Mouse (Mus musculus) thymus, postnatal 14 days (tissue): ENCODE data around the gene Rbfox1.

ENCODE experiments used
- DNase-seq: peaks from one replicate; pipeline ENCODE4 v3.0.0; 2021

The Rbfox1 gene

DNA sequence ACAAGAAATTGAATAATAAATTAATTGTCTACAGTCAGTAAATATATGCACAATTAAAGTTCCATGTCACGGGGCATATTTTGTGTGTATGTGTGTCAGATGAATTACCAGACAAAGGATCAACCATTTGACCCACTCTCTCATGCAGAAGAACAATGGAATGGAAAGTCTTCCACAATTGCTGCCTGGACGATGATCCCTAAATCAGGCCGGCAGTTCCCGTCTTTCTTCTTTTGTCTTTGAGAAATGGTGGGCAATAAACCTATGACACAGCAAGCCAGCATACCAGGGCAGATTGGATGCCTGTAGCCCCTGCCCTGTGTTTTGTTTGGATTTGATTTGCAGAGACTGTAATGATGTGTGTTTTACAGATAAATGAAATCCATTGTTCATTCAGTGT is 362.4 kb downstream of the Rbfox1 start:
- no peak for DNase-seq

DNA sequence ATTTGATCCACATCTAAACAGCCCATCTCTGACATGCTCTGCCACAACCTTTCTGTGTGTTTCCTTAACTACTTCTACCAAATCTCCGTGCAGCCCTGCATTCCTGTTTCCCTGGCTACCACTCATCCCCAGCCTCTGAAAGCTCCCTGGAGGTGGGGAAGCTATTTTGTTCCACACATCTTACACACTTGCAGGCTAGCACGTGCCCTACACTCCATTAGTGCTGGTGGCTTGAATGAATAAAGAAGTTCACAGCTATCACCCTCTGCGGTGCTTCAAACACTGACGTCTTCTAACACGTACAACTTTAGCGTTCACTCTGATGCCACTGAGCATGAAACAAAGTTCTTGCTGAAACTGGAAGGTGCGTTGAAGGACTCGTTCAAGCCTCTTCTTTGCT is 379.4 kb downstream of the Rbfox1 start:
- DNase-seq = no peak

DNA sequence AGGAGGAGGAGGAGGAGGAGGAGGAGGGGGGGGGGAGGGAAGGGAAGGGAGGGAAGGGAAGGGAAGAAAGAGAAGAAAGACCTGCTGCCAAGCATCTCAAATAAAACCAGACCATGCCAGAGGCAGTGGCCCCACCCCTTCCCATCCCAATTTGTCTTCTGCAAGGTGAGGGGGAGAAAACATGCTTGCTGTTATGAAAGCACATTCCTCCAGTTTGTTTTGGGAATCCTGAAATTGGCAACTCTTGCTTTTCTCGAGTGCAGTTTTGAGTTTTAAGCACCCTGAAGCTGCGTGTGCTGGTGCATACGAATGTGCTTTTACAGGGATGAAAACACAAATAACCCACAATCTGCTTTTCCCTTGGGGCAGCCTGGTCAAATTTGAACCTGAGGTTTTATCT is 380.5 kb downstream of the Rbfox1 start:
- no peak for DNase-seq

DNA sequence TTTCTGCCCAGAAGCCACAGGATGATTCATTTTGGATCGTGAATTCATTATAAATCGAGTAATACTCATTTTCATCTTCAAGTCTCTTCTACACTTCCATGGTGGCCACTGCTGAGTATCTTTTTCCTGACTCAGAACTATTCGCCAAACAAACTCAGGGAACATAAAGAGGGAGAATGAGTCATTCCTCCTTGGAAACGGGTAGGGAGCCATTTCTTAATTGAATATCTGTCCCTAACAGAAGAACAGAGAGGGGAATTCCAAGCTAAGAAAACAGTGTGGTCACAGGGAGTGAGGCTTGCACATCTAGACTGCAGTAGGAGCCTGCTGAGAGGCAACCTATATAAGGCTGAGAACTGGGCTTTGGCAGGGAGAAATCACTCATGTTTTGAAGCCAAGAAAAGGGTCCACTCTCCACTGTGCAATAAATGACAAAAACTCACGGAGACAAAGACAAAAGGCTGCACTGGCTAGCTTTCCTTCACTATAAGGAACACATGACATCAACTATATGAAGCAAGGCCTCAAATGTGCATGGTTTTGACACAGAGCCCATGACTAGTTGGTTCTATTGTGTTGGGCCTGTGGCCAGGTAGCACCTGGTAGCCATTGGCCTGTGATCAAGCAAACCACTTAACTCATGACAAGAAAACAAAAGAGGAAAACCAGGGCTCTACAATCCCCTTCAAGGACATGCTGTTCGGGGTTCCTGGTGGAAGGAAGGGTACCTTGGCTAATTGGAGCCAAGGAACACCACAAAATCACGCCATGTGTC is 386.6 kb downstream of the Rbfox1 start:
- no peak for DNase-seq

DNA sequence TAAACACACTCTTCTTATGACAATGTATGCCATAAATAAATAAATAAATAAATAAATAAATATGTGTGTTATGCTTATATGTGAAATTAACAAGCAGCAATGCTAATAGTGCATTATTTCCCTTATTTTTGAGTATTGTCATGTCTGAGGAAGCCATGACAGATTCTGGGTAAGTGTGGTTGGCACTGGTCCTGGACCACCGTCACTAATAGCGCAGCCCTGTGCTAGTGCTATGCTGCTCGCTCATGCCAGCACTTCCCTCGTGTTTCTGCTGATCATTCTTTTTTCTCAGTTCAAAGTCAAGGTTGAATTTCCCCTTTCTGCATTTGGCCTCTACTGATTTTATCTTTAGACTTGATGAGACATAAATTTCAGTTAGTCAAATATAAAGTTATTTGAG is 398.3 kb downstream of the Rbfox1 start:
- DNase-seq = no peak

DNA sequence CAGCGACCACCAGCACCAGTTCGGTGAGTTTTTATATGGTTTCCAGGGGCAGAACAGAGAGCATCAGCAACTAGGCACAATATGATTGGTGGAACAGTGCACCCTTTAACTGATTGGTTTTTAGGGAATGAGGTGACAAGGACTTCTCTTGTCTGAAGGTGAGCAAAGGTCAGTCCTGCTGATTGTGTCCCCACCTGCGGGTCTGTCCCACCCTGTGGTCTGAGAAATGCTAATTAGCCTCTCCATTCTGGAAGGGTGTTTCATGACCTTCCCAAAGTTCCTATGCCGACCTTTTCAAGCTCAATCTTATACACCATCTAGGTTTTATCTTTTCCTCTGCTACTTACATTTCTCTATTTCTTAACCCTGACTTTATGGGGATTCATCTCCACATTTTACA is 399.2 kb downstream of the Rbfox1 start:
- no peak for DNase-seq

DNA sequence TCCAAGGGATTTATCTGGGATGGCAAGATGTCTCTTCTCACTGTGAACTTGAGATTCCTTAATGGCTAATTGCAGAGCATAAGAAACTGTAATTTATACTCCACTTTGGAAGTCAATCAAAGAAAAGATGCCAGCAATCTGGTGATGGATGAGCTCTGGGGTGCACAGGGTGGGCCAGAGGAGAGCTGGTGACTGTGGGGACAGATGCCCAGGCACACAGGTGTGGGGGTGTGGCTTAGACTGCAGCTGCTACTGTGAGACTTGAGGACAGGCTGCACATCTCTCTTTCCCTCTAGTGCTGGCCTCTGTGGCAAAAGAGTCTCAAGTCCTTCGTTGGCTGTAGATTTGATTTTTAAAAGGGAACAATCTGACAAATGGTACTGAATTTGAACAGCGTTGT is 402.5 kb downstream of the Rbfox1 start:
- no peak for DNase-seq

DNA sequence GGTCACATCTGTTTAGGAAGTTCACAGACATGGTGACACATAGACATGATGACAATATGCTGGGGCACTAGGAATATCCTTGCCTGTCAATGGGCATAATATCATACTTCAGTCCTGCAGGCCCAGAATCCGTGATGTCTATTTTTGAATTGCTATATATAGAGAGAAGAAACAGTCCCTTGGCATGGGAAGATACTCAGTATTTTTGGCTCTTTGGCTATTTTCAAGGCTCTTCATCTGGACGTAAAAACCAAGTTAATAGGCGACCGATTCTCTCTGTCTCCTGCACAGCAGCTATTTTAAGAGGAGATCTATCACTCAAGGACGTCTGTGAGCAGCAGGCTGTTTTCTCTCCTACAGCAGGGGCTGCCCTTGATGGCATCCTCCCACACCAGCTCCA is 415.0 kb downstream of the Rbfox1 start:
- DNase-seq = no peak

DNA sequence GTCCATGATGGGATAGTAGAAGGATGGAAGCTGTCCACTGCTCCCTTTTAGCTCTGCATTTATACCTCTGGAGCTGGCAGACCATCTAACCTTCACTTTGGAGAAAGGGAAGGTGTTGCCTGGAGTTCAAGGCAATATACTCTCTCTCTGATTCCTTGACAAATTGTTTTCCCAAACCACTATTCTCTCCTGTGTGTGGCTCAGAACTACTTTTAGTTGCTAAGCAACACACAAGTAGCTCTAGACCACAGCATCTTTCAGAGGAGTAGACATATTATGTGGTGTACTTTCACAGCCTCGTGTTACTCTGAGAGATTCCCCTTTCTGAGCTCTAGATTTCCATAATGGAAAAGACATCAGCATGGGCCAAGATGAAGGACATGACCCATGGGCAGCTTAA is 417.9 kb downstream of the Rbfox1 start:
- DNase-seq = no peak

DNA sequence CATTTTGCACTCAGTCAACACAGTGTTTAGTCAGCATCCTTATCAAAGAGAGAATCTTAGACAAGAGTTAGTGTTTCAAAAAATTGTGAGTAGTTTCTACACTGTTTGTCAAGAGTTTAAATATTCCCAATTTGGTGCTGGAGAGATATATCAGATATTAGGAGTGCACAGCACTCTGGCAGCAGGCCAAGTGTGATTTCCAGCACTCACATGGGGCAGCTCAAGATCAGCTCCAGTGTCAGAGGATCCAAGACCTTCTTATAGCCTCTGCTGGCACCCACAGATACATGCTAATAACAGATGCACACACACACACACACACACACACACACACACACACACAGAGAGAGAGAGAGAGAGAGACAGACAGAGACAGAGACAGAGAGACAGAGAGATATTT is 424.8 kb downstream of the Rbfox1 start:
- DNase-seq = no peak

DNA sequence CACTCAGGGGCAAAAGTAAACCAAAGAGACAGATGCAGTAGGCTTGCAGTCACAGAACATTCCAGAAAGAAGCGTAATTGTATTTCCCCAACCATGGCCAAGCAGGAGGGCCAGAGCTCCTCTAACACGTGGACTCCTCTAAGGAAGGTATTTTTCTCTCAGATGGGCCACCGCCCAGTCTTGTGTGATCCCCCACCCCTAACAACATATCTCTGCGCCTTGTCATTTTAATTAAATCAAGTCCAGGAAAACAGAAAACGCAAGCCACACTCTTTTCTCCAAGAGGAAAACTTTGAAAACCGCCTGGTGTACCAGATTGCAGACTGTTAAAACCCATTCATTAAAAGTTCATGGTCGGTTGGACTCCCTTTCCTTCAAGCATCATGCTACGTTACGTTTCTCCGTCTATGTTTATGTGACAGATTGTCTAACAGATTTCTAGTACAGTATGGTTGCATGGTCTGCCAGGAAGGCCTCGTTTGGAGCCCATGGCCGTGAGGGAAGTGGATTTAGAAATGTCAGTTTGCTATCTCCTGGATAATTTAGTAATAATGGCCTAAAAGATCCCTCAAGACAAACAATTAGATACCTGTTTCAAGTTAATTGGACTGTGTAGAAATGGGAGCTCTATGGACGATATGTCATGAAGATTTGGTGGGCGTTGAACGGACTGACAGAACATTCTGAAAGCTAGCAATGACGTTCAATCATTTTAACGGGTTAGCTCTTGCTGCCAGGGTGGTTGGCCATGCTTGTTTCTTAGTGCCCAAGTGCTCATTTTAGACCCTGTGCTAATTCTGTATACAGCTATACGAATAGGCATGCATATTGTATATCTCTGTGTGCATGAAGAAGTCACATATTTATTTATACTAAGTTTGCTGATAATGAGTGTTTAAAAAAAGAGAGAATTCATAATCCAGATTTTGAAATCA is 425.9 kb downstream of the Rbfox1 start:
- no peak for DNase-seq

DNA sequence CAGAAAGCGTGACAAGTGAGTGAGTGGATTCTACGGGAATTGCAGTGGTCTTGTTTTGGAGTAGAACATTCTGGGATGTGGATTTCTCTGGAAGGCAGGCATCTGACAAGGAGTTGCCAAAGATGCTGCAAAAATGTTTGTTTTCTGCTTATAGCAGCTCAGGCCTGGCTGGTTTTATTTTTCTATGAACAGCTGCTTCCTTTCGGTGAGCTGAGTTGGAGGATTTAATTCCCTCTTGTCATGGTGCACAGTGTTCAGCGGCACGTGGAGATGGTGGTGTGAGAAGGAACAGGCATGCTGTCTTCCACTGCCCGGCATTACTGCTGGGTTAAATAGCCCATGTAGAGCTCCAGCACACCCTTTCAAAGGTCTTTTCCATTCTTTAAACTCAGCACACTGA is 428.5 kb downstream of the Rbfox1 start:
- DNase-seq = no peak

DNA sequence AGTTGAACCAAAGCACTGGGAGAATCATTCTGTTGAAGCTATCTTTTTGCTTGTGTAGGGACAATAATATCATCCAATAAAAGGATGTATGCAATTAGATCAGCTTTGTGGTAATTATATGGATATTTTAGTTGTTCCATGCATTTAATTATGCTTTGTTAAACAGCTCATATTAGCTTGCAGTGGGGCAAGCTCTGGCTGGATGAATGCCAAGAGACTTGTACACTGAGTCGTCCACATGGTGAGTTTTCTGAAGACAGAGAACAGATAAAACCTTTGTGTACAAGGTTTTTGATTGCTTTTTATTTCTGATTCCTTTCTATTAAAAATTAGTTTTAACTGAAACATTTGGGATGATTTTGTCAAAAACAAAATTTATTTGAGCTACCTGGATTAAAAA is 439.7 kb downstream of the Rbfox1 start:
- no peak for DNase-seq

DNA sequence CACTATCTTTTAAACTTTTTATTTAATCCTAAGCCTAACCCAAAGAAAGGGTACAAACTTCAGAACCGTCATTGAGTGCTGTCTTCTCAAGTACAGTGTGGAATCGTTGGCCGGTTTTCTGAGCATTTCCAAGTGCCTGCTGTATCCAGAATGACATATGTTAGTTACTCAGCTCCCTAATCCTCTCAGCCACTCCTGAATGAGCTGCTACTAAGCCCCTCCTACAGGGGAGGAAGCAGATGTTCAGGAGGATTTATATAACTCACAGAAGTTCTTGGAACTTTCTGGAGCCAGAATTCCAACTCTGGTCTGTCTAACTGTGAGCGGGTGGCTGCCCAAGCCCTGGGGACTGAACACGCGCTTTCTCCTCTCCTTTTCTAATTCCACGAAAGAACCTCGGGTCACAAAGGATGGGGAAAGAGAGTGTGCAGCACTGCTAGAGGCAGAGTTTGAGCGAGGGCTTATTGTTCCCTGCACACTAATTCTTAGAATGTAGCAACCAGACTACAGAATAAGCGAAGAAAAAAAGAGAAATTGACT is 446.3 kb downstream of the Rbfox1 start:
- DNase-seq = no peak

DNA sequence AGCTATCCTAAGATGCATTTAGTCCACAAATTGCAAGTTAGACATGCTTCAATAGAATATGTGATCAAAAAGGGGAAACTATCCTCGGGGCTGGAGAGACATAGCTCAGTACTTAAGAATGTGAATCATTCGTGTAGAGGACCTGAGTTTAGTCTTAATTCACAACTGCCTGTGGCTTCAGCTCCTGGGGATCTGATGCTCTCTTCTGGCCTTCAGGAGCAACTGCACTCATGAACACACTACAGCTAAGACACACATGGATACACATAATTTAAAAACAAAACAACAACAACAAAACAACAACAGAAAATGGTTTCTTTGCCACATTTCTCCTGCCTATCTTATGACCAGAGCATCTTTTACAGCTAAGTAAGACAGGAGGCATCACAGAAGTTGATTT is 448.1 kb downstream of the Rbfox1 start:
- no peak for DNase-seq

DNA sequence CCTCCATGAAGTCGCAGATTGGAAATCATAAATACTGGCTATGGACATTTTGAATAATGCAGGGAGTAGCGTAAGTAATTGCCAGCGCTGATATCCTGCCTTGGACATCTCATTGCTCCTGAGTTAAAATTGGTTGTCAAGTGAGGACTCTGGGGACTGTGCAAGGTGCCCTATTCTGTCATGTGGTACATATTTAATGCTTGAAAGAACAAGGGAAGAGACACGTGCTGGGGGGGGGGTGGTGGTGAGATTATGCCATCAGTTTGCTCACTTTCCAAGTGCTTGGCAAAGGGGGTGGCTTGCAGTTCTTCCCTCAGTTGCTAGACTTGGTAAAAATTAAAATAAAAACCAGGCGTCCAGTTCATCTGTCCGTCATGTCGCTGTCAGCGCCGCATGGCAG is 462.9 kb downstream of the Rbfox1 start:
- DNase-seq = no peak

DNA sequence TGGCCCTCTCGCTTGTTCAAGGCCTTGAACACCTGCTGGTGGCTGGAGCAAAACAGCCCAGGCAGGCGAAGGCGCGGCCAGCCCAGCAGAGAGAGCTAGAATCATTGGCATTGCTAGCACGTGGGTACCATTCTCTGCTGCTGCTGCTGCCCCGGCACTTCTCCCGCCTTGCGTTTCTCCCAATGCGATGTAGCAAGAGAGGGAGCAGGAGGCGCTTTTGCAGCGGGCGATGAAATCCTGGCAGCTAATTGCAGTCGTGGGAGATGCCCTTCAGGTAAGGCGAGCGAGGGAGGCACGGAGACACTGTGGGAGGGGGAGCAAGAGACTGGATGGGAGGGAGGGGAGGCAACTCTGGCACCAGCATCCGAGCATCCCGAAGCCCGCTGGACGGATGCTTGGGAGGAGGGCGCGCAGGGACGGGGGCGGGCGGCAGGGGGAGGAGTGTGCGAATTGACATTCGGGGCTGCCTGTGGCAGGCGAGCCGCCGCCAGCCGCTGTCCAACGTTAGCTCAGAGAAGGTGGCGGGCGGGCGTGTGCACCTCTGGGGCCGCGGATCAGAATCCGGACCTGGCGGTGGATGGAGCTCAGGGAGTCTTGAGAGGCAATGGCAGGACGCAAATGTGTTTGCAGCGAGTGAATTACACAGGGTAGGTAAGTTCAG is 463.6 kb downstream of the Rbfox1 start:
- no peak for DNase-seq

DNA sequence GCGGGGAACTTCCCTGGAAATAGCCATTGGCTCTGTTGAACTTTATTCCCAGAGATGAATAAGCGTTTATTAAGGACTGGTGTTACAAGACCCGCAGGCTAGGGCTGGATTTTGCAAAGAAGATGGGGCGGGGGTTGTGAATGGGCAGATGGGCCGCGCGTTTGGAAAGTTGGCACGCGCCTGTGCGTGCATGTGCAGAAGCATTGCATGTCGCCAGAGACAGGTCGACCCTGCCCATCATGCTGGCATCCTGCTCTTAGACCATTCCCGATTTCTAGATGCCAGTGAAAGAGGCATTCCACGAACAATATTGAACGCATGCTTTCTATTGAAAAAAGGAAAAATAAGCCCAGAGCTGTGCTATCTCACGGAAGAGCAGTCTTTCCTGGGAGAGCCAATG is 464.2 kb downstream of the Rbfox1 start:
- no peak for DNase-seq

DNA sequence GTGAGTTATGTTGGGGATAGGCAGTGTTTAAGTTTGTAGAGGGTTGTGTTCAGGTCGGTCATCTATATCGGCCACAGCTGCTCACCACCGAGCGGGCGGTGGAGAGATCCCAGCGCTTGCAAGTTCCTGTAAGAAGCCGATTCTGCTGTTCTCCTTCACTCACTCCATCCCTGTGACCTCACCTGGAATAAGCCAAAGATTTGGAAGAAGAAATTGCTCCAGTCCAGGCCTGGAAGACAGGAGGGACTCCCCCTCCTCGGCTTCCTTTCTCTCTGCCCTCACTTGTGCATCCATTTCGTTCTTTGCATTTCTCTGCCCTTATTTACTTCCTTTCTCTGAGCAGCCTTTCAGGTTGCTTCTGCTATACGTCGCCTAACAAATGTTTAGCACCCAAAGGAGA is 465.1 kb downstream of the Rbfox1 start:
- no peak for DNase-seq

DNA sequence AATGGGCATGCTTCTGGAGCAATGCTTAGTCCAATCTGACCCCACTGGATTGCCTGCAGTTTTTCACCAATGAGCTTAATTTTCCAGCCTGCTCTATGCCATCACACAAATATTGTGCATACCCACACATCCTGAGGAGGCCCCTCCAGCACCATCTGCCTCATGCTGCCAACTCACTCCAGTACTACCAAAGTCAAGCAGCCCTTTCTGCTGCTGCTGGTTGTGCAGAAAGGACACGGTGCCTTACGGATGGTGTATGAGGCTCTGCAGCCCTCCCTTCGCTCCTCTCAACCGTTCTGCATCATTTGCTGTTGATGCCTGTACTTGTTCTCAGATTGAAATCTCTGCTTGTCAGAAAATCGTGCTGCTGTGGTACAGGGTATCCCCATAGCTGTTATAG is 468.0 kb downstream of the Rbfox1 start:
- no peak for DNase-seq

DNA sequence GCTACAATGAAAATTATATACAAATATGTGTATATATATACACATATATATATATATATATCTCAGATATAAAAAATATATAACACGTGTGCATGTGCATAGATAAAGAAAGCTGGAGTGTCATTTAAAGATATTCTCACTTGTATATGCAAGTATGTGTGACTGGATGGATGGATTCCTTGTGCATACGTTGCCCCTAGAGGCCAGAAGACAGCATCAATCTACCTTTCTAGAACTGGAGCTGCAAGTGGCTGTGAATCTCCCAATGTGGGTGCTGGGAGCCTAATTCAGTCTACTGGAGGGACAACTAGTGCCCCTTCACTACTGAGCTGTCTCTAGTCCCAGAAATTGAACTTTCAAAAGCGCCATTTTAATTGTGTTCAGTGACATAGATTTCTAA is 471.8 kb downstream of the Rbfox1 start:
- no peak for DNase-seq

DNA sequence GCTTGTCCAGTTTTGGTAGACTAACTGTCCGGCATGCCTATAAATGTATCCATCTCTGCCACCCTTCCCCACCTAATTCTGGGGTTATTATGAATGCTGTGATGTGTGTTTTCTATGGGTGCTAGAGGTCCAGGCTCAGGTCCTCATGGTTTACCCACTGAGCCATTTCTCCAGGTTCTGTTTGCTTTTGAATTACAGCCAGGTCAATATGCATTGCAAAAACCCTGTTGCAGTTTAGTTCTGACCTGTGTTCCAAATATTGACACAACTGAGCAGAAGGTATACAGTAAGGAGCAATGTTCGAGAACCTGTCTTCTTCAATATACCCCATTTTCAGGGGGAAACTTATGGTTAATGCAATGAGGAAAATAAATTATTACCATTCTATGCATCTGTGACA is 480.6 kb downstream of the Rbfox1 start:
- no peak for DNase-seq

DNA sequence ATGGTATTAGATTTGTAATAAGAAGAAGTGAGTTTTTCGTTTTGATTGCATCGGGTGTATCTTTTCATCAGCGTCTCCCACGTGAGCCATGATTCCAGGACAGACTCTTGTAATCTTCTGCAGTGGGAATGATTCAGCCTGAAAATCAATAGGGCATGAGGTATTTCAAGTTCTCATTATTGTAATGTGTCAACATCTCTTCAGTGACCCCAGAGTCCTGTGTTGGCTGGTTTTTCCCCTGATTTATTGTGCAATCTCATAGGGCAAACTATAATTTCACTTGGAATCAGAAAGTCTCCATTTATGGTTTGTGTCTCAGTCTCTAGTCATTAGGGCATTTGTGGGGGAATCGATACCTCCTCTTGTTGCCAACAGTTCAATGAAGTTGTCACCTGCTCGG is 481.5 kb downstream of the Rbfox1 start:
- DNase-seq = no peak

DNA sequence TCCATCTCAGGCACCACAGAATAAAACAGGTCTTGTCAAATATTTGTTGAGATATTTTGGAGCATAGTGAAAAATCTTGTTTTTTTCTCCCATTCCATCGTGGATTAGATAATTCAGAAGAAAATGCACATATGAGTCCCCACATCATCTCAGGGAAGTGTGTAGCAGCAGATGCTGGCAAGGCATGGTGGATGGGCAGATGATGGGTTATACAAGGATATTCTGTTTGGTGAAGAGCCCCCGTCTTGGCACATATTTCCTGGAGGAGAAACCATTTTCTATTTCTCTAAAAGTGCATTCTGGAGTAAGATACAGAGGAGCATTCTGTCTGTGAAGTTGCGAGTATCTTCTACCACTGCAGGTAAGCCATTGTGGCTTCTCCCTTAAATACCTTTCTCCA is 495.8 kb downstream of the Rbfox1 start:
- DNase-seq = no peak
